Mouse (Mus musculus): ENCODE results near the gene Cdx2.

Cdx2 gene

GRCm38 (mm10) chr5:147294121-147294520 lies 12.9 kb downstream of the Cdx2 start:
- in situ Hi-C loops (cut with MboI, MseI), result no loop called here

GRCm38 (mm10) chr5:147293127-147293910 lies 13.8 kb downstream of the Cdx2 start:
- in situ Hi-C loops (cut with MboI, MseI), result no loop called here

DNA sequence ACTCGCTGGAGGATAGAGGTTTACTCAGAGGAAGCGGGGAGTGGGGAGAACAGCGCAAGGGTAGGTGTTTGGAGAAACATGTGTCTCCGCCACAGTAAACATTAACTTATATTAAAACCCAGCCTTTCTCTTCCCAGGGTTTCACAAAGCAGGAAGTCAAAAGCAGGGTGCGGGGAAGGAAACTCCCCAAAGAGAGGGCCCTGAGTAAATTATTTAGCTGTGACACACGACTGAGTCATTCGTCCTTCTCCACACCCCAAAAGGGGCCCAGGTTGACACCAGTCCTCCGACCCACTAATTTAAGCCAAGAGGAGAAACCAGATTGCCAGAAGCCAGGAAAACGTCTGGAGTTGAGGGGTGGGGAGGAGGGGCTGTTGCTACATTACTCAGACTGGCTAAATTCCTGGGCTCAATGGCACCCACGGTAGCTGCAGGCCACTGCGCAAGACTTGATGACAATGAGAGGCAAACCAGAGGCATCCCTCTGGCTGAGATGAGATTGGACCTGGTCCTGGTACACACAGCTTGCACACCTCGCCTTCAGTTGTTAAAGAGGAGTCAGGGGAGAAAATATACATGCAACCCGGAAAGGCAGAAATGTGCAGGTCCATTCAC lies 14.5 kb downstream of the Cdx2 start:
- in situ Hi-C loops (cut with MboI, MseI), result no loop called here

DNA sequence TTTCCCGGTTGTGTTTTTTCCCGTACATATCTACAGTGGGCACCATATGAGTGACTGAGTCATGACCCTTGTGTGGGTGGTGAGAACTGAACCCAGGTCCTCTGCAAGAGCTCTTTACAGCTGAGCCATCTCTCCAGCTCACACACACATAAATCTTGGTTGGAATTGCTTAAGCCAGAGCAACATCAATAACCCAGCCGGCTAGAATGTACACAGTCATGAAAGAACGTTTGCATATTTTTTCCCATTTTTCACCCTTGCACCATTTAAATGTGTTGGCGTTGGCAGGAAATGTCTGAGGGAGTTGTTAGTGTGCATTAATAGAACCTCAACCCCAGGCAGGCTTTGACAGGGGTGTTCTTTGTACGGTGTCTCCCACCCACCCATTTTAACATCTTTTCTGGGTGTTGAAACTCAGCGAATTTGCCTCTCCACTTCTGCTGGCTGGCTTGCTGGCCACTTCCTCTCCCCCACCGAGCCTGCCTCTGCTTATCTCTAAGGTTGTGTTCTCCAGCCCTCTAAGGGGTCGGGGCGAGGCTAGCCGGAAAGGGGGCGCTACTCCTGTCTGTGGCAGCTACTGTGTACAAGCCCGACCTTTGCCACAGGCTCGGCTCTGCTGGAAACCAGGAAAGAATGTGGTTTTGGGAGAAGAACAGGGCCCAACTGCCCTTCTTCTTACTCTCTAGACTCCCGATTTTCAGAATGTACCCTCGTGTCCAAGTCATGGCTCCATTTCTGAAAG lies 15.1 kb downstream of the Cdx2 start:
- in situ Hi-C loops (cut with MboI, MseI), result no loop called here

- in situ Hi-C loops (cut with MboI, MseI), result no loop called here
Observed at GRCm38 (mm10) chr5:147284365-147284764, 22.7 kb downstream of the Cdx2 start.

GRCm38 (mm10) chr5:147277547-147277925 lies 29.5 kb downstream of the Cdx2 start:
- in situ Hi-C loops (cut with MboI, MseI), result no loop called here

- in situ Hi-C loops (cut with MboI, MseI), result no loop called here
Observed at GRCm38 (mm10) chr5:147276701-147277546, 30.1 kb downstream of the Cdx2 start.

- in situ Hi-C loops (cut with MboI, MseI), result no loop called here
Observed at GRCm38 (mm10) chr5:147275761-147276160, 31.3 kb downstream of the Cdx2 start.

GRCm38 (mm10) chr5:147274174-147275141 lies 32.6 kb downstream of the Cdx2 start:
- in situ Hi-C loops (cut with MboI, MseI), result no loop called here

- in situ Hi-C loops (cut with MboI, MseI), result no loop called here
Observed at GRCm38 (mm10) chr5:147272808-147273345, 34.2 kb downstream of the Cdx2 start.

- in situ Hi-C loops (cut with MboI, MseI), result no loop called here
Observed at GRCm38 (mm10) chr5:147272046-147272807, 34.8 kb downstream of the Cdx2 start.

DNA sequence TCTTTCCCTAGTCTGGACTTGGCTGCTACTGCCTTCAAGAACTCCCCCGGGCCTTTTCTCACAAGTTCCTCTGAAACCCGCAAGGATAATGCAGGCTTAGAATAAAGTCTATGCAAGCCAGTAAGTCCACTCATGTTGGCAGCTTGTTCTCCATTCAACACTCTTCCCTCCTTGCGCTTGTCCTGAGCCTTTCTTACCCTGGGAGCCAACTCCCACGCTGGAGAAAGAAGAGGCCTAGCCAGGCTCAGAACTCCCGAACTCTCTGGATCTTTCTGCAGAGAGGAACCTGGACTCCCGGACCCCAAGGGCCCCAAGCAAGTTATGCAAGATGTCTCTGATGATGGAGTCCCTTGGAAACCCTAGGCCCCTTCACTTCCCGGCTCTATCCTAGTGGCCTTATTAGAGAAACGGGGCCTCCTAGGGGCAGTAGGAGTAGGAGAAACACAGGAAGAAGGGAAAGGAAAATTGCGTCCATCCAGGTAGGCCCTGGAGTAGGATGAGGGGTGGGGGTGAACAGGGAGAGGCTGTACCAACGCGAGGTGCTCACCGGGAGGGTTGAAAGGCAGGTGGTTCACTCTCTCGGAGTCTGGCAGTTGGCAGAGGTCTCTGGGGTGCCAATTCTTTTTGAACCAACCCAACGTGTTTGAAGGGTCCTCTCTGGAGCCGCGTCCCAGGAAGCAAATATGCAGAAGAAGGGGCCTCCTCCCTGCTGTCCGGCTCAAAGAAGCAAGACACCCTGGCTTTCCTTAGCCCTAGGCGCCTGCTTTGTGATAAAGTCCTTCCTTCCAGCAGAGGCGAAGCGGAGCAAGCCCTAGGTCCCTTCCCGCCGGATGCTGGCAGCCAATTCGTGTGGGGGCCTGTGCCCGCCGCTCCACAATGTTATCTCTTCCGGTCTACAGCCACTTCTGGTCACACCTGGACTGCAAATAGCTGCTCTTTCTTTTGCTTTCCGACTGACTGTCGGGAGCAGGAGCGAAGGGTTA lies 36.1 kb downstream of the Cdx2 start:
- in situ Hi-C loops (cut with MboI, MseI), result no loop called here

GRCm38 (mm10) chr5:147269926-147270672 lies 37.0 kb downstream of the Cdx2 start, which contains the start of gene Pdx1:
Gene Pdx1 (plus strand): TSS chr5:147269959.
- in situ Hi-C loops (cut with MboI, MseI), result no loop called here

DNA sequence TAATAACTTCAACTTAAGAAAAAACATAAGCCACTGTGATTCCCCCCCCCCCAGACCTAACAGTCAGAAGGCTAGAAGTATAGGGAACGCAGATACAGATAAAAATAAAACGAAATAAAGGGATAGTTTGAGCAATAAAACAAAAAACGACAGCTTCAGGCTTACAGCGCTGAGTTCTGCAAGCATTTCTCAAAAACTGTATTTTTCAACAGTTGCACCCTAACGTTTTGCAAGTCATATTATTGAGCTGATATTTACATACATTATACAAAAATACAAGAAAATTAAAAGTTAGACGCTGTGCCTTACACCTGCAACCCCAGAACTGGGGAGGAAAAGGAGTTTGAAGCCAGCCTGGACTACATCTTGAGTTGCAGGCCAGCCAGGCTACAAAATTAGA lies 37.7 kb downstream of the Cdx2 start:
- in situ Hi-C loops (cut with MboI, MseI), result no loop called here

DNA sequence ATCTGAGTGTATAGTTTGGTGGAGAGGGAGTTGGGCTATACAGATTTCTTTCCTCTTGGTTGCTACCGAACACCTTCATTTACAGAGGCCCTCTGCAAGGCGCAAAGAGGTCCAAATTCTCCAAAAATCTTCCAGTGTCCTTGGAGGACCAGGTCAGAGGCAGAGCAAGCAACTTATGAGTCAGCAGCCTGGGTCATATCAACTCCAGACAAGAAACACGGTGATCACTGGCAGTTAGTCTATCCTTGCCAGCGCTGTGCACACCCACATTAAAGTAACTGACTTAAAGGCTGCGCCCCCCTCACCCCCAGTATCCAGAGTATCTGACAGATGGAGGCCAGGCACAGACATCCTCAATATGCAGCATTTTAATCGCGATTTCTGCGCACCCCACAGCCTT lies 38.3 kb downstream of the Cdx2 start:
- in situ Hi-C loops (cut with MboI, MseI), result no loop called here

GRCm38 (mm10) chr5:147267434-147267833 lies 39.6 kb downstream of the Cdx2 start:
- in situ Hi-C loops (cut with MboI, MseI), result no loop called here

DNA sequence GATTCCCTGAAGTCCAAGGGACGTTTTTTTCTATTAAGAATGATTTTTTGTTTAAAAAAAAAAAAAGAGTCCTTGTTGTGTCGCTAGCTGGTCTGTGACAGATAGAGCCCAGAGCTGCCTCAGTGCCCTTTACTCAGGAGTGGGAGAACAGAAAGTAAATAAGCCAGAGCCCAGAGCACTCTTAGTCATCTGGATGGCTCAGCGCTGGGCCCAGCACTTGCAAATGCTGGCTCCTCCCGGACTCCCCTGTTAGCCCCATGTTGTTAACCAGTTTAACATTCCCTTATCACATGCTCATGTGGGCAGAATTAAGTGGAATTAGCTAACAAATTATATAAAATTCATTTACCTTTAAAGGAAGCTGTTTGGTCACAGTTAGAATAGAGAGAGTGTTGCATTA lies 43.1 kb downstream of the Cdx2 start:
- in situ Hi-C loops (cut with MboI, MseI), result no loop called here
